8 mouse cellular contexts compared by ENCODE assay signal in the genomic region with DNA sequence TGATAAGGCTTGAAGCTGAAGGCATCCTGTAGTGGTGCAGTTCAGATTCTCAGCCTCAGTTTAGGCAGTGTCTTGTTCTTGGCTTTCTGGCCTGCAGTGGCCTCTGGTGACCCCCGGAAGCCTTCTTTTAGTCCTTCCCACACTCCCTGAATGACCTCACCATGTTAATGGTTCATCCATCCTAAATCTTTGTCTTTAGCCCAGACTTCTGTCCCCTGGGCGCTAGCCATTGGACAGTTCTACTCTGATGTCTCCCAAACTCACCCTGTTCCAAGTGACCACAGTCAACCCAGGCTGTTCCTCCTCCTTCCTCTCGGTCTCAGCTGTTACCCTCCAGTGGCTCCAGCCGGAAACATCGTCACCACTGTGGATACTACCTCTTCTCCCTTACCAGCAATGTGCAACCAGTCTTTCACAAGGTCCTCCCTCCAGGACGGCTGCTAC. TPM values are rescaled to one million over a fixed set of nuclear protein-coding genes. Genes with fewer than 3 reads are reported as not detected.
DNase-seq lines count a peak whose midpoint lies in the region; ATAC-seq lines count a peak whose summit lies in the region.

No protein-coding gene starts in this region.

- H3K9ac ChIP-seq in intestine, embryonic 15.5 days: peak overlapping the region; percentile 49
- H3K9ac ChIP-seq in lung, embryonic 16.5 days (ENCODE audit: low read length): peak overlapping the region; percentile 57

- no peaks in the 10 kb centered on the region for H3K9me3 ChIP-seq in intestine, embryonic 15.5 days
- no peaks in the 10 kb centered on the region for H3K9me3 ChIP-seq in lung, embryonic 16.5 days (ENCODE audit: control insufficient read depth, low read length)

- peak overlapping the region; percentile 31 for H3K4me3 ChIP-seq in intestine, embryonic 15.5 days (replicated peaks)
- H3K4me3 ChIP-seq in lung, embryonic 16.5 days (ENCODE audit: low read length): peak overlapping the region; percentile 30

- H3K4me2 ChIP-seq in intestine, embryonic 15.5 days (replicated peaks): peak overlapping the region; percentile 70
- peak overlapping the region; percentile 60 for H3K4me2 ChIP-seq in lung, embryonic 16.5 days (ENCODE audit: low read depth, low read length)

- 54% methylated on average over 6 of the region's 6 CpGs for WGBS in intestine, embryonic 15.5 days
- WGBS in lung, embryonic 16.5 days: 65% methylated on average over 6 of the region's 6 CpGs

- peaks cover 26% of the 10 kb centered on the region for H3K4me1 ChIP-seq in intestine, embryonic 15.5 days (replicated peaks)
- H3K4me1 ChIP-seq in lung, embryonic 16.5 days (replicated peaks; ENCODE audit: control insufficient read depth, insufficient read depth, low read length): peaks cover 14% of the 10 kb centered on the region

- peaks cover 23% of the 10 kb centered on the region for H3K36me3 ChIP-seq in intestine, embryonic 15.5 days
- H3K36me3 ChIP-seq in lung, embryonic 16.5 days (ENCODE audit: control insufficient read depth, insufficient read depth, low read length): peaks cover 37% of the 10 kb centered on the region

- no peaks in the 10 kb centered on the region for H3K27me3 ChIP-seq in intestine, embryonic 15.5 days (replicated peaks)
- no peaks in the 10 kb centered on the region for H3K27me3 ChIP-seq in lung, embryonic 16.5 days (ENCODE audit: control insufficient read depth, insufficient read depth, low read depth, low read length)

- ATAC-seq in granulocyte monocyte progenitor cell, adult 5-6 weeks (replicated peaks; ENCODE audit: poor library complexity, severe bottlenecking): peak; percentile 85
- no peak; the same call in 1 of the 2 replicates for ATAC-seq in intestine, embryonic 15.5 days
- no peak; the same call in 1 of the 2 replicates for ATAC-seq in lung, embryonic 16.5 days (ENCODE audit: low read depth)

- peak overlapping the region; percentile 83 for H3K27ac ChIP-seq in intestine, embryonic 15.5 days
- peak overlapping the region; percentile 89 for H3K27ac ChIP-seq in lung, embryonic 16.5 days (ENCODE audit: low read length)

- peak; percentile 60 for DNase-seq in adrenal gland, postnatal 14 days
- DNase-seq in adrenal gland, postnatal 4 days (ENCODE audit: low spot score in 2 of 2): no peak
- peak; percentile 84 for DNase-seq in skeletal muscle tissue, adult 2 months (ENCODE audit: low read depth, low spot score)
- DNase-seq in frontal cortex, postnatal 14 days (ENCODE audit: low spot score in 2 of 2): no peak
- no peak for DNase-seq in right cerebral cortex, postnatal 4 days

RNA-seq across cellular contexts. Expression of a gene that starts 12.0 kb away (rescaled TPM):
- 60.7 and 65.1 TPM in 2 replicates for total RNA-seq in adrenal gland, postnatal 14 days (2021)
- 10 to 100 TPM; 71.0 to 73.6 TPM for total RNA-seq in adrenal gland, postnatal 4 days (2021)
- 37.1 and 46.4 TPM in 2 replicates for total RNA-seq in granulocyte monocyte progenitor cell, adult 5-6 weeks (2014; fragmentation: Nextera tagmentation)
- 25.4 and 31.7 TPM in 2 replicates for total RNA-seq in granulocyte monocyte progenitor cell, adult 5-6 weeks (2017)
- polyA plus RNA-seq in intestine, embryonic 15.5 days (2015; fragmentation: Nextera tagmentation; extraction: Ambion mirVana): 43.0 and 43.3 TPM in 2 replicates
- 55.5 and 62.1 TPM in 2 replicates for polyA plus RNA-seq in lung, embryonic 16.5 days (2015; fragmentation: Nextera tagmentation; extraction: Ambion mirVana)

RNA-seq across cellular contexts. Expression of a gene that starts 14.2 kb away (rescaled TPM):
- 56.4 and 64.0 TPM in 2 replicates for total RNA-seq in adrenal gland, postnatal 14 days (2021)
- 10 to 100 TPM; 85.0 to 90.1 TPM for total RNA-seq in adrenal gland, postnatal 4 days (2021)
- total RNA-seq in granulocyte monocyte progenitor cell, adult 5-6 weeks (2014; fragmentation: Nextera tagmentation): 56.8 and 65.9 TPM in 2 replicates
- total RNA-seq in granulocyte monocyte progenitor cell, adult 5-6 weeks (2017): 17.3 and 20.8 TPM in 2 replicates
- polyA plus RNA-seq in intestine, embryonic 15.5 days (2015; fragmentation: Nextera tagmentation; extraction: Ambion mirVana): 21.5 and 23.8 TPM in 2 replicates
- polyA plus RNA-seq in lung, embryonic 16.5 days (2015; fragmentation: Nextera tagmentation; extraction: Ambion mirVana): 42.2 and 43.7 TPM in 2 replicates

RNA-seq across cellular contexts. Expression of a gene that starts 39.2 kb away (rescaled TPM):
- total RNA-seq in adrenal gland, postnatal 14 days (2021): 50.4 and 51.2 TPM in 2 replicates
- 10 to 100 TPM; 56.9 to 57.4 TPM for total RNA-seq in adrenal gland, postnatal 4 days (2021)
- 23.0 and 30.4 TPM in 2 replicates for total RNA-seq in granulocyte monocyte progenitor cell, adult 5-6 weeks (2014; fragmentation: Nextera tagmentation)
- total RNA-seq in granulocyte monocyte progenitor cell, adult 5-6 weeks (2017): 21.9 and 22.2 TPM in 2 replicates
- polyA plus RNA-seq in intestine, embryonic 15.5 days (2015; fragmentation: Nextera tagmentation; extraction: Ambion mirVana): 33.7 and 36.3 TPM in 2 replicates
- polyA plus RNA-seq in lung, embryonic 16.5 days (2015; fragmentation: Nextera tagmentation; extraction: Ambion mirVana): 37.8 and 40.1 TPM in 2 replicates

RNA-seq across cellular contexts. Expression of a gene that starts 39.3 kb away (rescaled TPM):
- 54.8 and 62.0 TPM in 2 replicates for total RNA-seq in adrenal gland, postnatal 14 days (2021)
- 10 to 100 TPM; 69.0 to 83.1 TPM for total RNA-seq in adrenal gland, postnatal 4 days (2021)
- 27.9 and 52.2 TPM in 2 replicates for total RNA-seq in granulocyte monocyte progenitor cell, adult 5-6 weeks (2014; fragmentation: Nextera tagmentation)
- total RNA-seq in granulocyte monocyte progenitor cell, adult 5-6 weeks (2017): 60.2 and 82.3 TPM in 2 replicates
- 44.1 and 47.3 TPM in 2 replicates for polyA plus RNA-seq in intestine, embryonic 15.5 days (2015; fragmentation: Nextera tagmentation; extraction: Ambion mirVana)
- polyA plus RNA-seq in lung, embryonic 16.5 days (2015; fragmentation: Nextera tagmentation; extraction: Ambion mirVana): 55.1 and 57.3 TPM in 2 replicates

RNA-seq across cellular contexts. Expression of a gene that starts 39.4 kb away (rescaled TPM):
- total RNA-seq in adrenal gland, postnatal 14 days (2021): 75.1 and 78.4 TPM in 2 replicates
- total RNA-seq in adrenal gland, postnatal 4 days (2021): 100 to 1,000 TPM; 117 to 123 TPM
- total RNA-seq in granulocyte monocyte progenitor cell, adult 5-6 weeks (2014; fragmentation: Nextera tagmentation): 35.2 and 46.8 TPM in 2 replicates
- 12.6 and 22.7 TPM in 2 replicates for total RNA-seq in granulocyte monocyte progenitor cell, adult 5-6 weeks (2017)
- 16.3 and 16.8 TPM in 2 replicates for polyA plus RNA-seq in intestine, embryonic 15.5 days (2015; fragmentation: Nextera tagmentation; extraction: Ambion mirVana)
- 18.3 and 20.8 TPM in 2 replicates for polyA plus RNA-seq in lung, embryonic 16.5 days (2015; fragmentation: Nextera tagmentation; extraction: Ambion mirVana)

Comparison
In these comparisons a context has a peak if more than half of its experiments do, and no peak if none do; other contexts are left out.
1. DNase-seq: peak in adrenal gland, postnatal 14 days (single experiment) and skeletal muscle tissue, adult 2 months (single experiment); none in adrenal gland, postnatal 4 days (0 of 2), frontal cortex, postnatal 14 days (0 of 2) and right cerebral cortex, postnatal 4 days (single experiment).